Mouse (Mus musculus) hindbrain, embryonic 16.5 days (tissue): ENCODE measurements at regions not wholly inside any gene's neighbourhood (a gene's known extent, or its start where the extent isn't known, plus 50 kb on each side); places are given as distances from the start of the nearest gene placed in this dataset.

ENCODE experiments used
- ATAC-seq: fragments of 200-750 bp; cut with Nextera tagmentation; 2 replicates; pipeline ENCODE4 v1.8.0; 2017; ENCODE audit warnings: moderate TSS enrichment, moderate library complexity
- H3K27ac ChIP-seq: fragments of 300-500 bp; sonication (generic); 2 replicates; pipeline ENCODE4 v1.5.1; 2014; ENCODE audit warnings: low read depth, mild to moderate bottlenecking, control low read depth, low read length, moderate library complexity
- H3K27me3 ChIP-seq: fragments of 300-500 bp; sonication (generic); replicated peaks from 2 replicates; pipeline ENCODE4 v1.6.1; 2014; ENCODE audit warnings: low read length; ENCODE audit not compliant: control insufficient read depth, insufficient read depth
- H3K36me3 ChIP-seq: fragments of 300-500 bp; sonication (generic); 2 replicates; pipeline ENCODE4 v1.6.1; 2014; ENCODE audit warnings: mild to moderate bottlenecking, low read length, moderate library complexity, mixed read lengths; ENCODE audit not compliant: control insufficient read depth, insufficient read depth
- H3K4me1 ChIP-seq: fragments of 300-500 bp; sonication (generic); 2 replicates; pipeline ENCODE4 v1.6.1; 2014; ENCODE audit warnings: low read depth, low read length; ENCODE audit not compliant: control insufficient read depth, insufficient read depth
- H3K4me2 ChIP-seq: fragments of 300-500 bp; sonication (generic); 2 replicates; pipeline ENCODE4 v1.6.1; 2014; ENCODE audit warnings: mild to moderate bottlenecking, low read length, control low read depth, moderate library complexity
- H3K4me3 ChIP-seq: fragments of 300-500 bp; sonication (generic); 2 replicates; pipeline ENCODE4 v1.5.1; 2014; ENCODE audit warnings: mild to moderate bottlenecking, low read length, control low read depth, moderate library complexity
- H3K9ac ChIP-seq: fragments of 300-500 bp; sonication (generic); 2 replicates; pipeline ENCODE4 v1.6.1; 2014; ENCODE audit warnings: low read depth, mild to moderate bottlenecking, control low read depth, low read length, moderate library complexity
- H3K9me3 ChIP-seq: fragments of 300-500 bp; sonication (generic); 2 replicates; pipeline ENCODE4 v1.6.1; 2014; ENCODE audit warnings: mild to moderate bottlenecking, low read length, moderate library complexity; ENCODE audit not compliant: control insufficient read depth
- WGBS: fragments of 180-500 bp; shearing (Covaris S2); extraction: QIAGEN DNeasy Blood & Tissue Kit; methylation state at CpG from one replicate; pipeline ENCODE4 v1.1.7; 2014; 5-methylcytosine and 5-hydroxymethylcytosine counted together

GRCm38 (mm10) chr16:62129234-62129633, 657.4 kb downstream of the Nsun3 start:
- Histone ChIP-seq H3K9me3 (no peaks in the 10 kb centered on the region), H3K36me3 (no peaks in the 10 kb centered on the region), H3K4me3 (no peak overlapping the region), H3K4me1 (no peaks in the 10 kb centered on the region), H3K4me2 (no peak overlapping the region), H3K27ac (no peak overlapping the region), H3K9ac (no peak overlapping the region), H3K27me3 (no peaks in the 10 kb centered on the region)
- no peak for ATAC-seq
- WGBS = 64% methylated on average over 1 of the region's 1 CpGs

- H3K27ac ChIP-seq = no peak overlapping the region
- H3K9ac ChIP-seq = no peak overlapping the region
- H3K4me3 ChIP-seq = no peak overlapping the region
- no peaks in the 10 kb centered on the region for H3K4me1 ChIP-seq
- 84% methylated on average over 2 of the region's 2 CpGs for WGBS
- ATAC-seq = no peak
- no peaks in the 10 kb centered on the region for H3K9me3 ChIP-seq
- H3K36me3 ChIP-seq = no peaks in the 10 kb centered on the region
- no peak overlapping the region for H3K4me2 ChIP-seq
- no peaks in the 10 kb centered on the region for H3K27me3 ChIP-seq
These were observed 658.5 kb downstream of the Nsun3 start for GRCm38 (mm10) chr16:62128147-62128546.

GRCm38 (mm10) chr16:62125779-62126178, 660.8 kb downstream of the Nsun3 start:
- Histone ChIP-seq H3K9ac (no peak overlapping the region), H3K4me1 (no peaks in the 10 kb centered on the region), H3K4me2 (no peak overlapping the region), H3K36me3 (no peaks in the 10 kb centered on the region), H3K27me3 (no peaks in the 10 kb centered on the region), H3K9me3 (no peaks in the 10 kb centered on the region), H3K4me3 (no peak overlapping the region), H3K27ac (no peak overlapping the region)
- 35% methylated on average over 1 of the region's 1 CpGs for whole genome bisulfite sequencing
- ATAC-seq = 0 out of 2 replicates have a peak, but pooled peaks have one; percentile 42
